Mouse (Mus musculus) cerebellum, postnatal 14 days (tissue): ENCODE measurements around the gene Hmx3.

Experiments
- DNase-seq, 2 experiments: peaks; one replicate each; pipeline ENCODE4 v3.0.0; 2021; ENCODE audit warnings: mixed read lengths in 2 of 2

Gene Hmx3

DNA sequence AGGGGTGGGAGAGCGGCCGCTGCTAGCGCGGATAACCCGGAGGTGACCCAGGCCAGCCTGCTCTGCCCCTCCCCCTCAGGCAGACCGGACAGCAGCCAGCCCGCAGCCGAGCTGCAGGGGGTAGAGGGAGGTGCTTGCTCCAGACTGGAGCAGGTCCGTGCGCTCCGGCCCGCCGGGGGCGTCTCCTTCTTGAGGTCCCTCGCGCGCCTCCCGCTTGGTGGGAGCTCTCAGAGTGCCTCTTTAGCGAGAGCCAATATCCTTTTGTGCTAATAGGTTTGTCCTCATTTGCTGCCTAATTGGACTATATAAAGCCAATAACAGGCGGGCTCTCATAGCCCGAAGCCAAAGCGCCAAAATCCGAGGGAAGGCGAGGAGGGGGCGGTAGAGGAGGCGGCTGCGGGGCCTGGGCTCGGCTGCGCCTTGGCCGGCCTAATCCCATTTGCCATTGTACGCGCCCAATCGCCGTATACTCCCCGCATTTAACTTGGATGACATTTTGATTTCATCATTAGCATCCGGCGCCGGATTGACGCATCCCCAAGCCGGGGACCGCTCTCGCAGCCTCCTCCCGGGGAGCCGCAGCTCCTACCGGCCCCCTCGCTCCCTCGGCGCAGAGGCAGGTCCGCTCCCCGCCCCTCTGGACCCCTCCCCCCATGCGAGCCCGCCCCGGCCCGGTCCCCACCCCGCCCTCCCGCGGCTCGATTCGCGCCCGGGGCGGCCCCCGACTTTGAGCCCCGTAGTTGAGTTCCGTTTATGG, at the start of gene Hmx3:
Hmx3 (plus strand) TSS at position 753 of the 757 bp plus-strand sequence.
- peak; percentile 30 to 35 for DNase-seq

- DNase-seq = no peak
These were observed 38.9 kb upstream of the Hmx3 start for GRCm38 (mm10) chr7:131503739-131504138.

- DNase-seq = peak; percentile 90 to 95
These were observed 2.7 kb upstream of the Hmx3 start for GRCm38 (mm10) chr7:131539979-131540378.

- peak in 1 of 2 experiments; percentile 20 for DNase-seq
These were observed 1.2 kb upstream of the Hmx3 start for GRCm38 (mm10) chr7:131541184-131542114.

DNA sequence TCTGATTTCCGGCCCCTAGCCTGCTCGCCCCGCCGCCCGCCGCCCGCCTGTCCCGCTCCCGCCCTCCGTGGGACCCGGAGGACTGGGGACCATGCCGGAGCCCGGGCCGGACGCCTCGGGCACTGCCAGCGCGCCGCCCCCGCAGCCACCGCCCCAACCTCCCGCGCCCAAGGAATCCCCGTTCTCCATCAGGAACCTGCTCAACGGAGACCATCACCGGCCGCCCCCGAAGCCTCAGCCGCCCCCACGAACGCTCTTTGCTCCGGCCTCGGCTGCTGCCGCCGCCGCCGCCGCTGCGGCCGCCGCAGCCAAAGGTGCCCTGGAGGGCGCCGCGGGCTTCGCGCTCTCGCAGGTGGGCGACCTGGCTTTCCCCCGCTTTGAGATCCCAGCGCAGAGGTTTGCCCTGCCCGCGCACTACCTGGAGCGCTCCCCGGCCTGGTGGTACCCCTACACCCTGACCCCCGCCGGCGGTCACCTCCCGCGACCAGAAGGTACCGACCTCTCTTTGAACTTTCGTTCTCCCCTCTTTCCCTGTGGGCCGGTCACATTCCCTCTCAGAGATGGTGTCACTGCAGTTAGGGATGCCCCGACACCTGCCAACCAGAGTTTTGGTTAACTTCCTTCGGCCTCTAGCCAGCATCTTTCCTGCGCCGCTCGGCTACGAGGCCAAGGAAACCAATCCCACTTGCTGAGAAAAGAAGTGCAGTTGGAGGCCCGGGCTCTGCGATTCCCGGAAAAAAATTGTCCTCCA, 380 bp downstream of the Hmx3 start:
- peak; percentile 12 to 19 for DNase-seq

DNA sequence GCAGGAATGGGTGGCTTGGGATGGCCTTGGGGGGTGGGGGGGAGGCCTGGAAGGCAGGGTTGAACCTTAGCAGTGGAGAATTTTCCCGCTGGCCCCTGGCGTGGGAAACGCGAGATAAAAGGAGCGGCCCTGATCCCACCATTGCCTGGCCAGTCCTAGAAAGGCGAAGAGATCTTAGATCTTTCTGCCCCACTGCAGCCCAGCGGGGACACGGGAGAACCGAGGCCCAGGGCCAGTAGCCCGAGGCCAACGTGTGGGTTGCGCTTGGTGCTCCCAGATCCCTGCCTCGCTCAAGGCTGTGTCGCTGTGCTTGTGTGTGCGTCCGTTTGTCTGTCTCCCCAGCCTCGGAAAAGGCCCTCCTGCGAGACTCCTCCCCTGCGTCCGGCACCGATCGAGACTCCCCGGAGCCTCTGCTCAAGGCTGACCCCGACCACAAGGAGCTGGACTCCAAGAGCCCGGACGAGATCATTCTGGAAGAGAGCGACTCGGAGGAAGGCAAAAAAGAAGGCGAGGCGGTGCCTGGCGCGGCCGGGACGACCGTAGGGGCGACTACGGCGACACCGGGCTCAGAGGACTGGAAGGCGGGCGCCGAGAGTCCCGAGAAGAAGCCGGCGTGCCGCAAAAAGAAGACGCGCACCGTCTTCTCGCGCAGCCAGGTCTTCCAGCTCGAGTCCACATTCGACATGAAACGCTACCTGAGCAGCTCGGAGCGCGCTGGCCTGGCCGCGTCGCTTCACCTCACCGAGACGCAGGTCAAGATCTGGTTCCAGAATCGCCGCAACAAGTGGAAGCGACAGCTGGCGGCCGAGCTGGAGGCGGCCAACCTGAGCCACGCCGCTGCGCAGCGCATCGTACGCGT, 1.2 kb downstream of the Hmx3 start:
- peak; percentile 27 to 30 for DNase-seq

GRCm38 (mm10) chr7:131544871-131545270, 2.2 kb downstream of the Hmx3 start:
- no peak for DNase-seq

- DNase-seq = peak in 1 of 2 experiments; percentile 20
These were observed 3.2 kb downstream of the Hmx3 start for GRCm38 (mm10) chr7:131545701-131546385.

- DNase-seq = no peak
These were observed 3.8 kb downstream of the Hmx3 start for GRCm38 (mm10) chr7:131546423-131546822.

- no peak for DNase-seq
These were observed 4.8 kb downstream of the Hmx3 start for GRCm38 (mm10) chr7:131547481-131547880.

GRCm38 (mm10) chr7:131548473-131548872, 5.8 kb downstream of the Hmx3 start, which contains the start of gene Hmx2:
Gene Hmx2, plus strand, starts transcription at chr7:131548773.
- DNase-seq = no peak

DNA sequence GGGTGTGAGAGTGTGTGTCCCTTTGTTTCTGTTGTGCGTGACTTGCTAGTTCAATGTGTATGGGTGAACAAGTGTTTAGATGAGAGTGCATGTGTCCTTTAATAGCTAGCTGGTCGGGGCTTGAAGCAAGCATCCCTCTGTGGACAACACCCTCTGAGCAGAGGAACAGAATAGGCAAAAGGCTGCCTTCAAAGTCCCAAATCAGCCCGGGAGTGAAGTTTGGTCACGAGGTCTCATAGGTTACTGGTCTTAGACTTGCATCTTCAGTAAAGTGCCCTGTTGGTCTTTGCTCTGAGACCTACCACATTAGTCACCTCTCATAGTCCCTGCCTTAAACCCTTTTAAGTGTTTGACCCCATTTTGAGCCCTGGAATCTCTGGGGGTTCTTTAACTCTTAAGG, 8.8 kb downstream of the Hmx3 start:
- DNase-seq = no peak

GRCm38 (mm10) chr7:131551931-131552741, 9.5 kb downstream of the Hmx3 start:
- DNase-seq = peak in 1 of 2 experiments; percentile 7

DNA sequence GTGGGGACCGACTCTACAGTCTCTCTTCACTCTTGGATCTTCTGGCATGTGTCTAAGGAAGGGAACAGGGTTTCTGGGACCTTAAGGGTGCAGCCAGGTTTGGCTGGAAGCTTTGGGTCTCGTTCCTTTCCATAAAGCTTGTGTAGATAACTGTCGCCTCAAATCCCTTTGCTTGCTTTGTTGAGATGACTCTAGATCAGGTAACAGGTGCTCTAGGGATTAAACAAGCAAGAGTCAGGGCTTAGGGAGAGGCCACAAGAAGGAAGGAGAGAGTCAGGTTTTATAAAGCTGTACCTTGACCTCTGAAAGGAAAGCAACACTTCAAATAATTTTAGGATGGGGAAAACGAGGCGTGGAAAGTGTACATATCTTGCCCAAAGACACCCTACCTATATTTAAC, 10.1 kb downstream of the Hmx3 start:
- no peak for DNase-seq

GRCm38 (mm10) chr7:131553771-131554175, 11.1 kb downstream of the Hmx3 start:
- peak; percentile 33 to 39 for DNase-seq

DNA sequence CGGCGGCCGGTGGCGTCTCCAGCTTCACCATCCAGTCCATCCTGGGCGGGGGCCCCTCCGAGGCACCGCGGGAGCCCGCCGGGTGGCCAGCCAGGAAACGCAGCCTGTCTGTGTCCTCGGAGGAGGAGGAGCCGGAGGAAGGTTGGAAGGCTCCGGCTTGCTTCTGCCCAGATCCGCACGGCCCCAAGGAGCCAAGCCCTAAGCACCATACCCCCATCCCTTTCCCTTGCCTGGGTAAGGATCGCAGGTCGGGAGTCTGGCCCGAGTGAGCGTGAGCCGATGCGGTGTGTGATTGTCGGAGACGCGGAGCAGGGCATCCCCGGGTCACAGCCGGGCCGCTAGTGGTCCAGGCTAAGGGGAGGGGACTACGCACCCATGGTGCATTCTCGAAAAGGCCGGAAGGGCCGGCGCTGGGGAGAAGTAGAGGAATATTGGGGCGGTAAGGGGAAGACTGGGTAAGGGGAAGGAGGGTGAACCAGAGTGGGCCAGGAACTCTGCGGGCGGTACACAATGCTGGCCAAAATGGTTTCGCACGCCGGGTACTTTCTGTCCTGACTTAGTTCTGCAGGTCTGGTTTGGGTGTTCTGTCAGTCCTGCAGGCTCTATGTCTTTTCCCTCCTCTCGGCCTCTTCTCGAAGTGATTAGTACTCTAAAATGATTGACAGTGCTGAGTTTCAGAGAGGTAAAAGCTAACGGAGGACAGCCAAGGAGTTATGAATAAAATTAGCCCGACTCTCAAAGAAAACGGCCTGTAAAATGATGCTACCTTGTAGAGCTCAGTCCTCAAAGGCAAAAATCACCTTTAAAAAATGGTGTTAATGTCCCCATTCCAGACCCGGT, 11.9 kb downstream of the Hmx3 start:
- peak; percentile 28 to 32 for DNase-seq

GRCm38 (mm10) chr7:131555301-131556081, 12.8 kb downstream of the Hmx3 start:
- DNase-seq = peak; percentile 32 to 47

DNA sequence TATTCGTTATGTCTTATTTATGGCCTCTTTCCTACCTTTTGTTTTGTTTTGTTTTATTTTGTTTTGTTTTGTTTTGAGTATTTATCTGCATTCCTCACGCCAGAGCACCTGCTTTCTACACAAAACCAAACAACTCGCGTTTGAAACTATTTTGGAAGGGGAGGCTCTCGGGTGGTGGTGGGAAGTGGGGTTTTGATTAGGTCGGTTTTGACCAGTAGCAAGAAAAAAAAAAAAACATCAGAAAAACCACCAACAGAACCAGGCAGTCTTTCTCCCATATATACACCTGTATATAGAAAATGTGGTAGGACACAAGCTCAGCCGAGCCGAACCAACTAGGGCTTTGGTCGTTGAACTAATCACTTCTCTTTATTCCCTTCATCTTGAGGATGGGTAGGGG, 13.4 kb downstream of the Hmx3 start:
- peak in 1 of 2 experiments; percentile 29 for DNase-seq
